ENCODE assay signal across 8 mouse cellular contexts in genomic region chr13:107700268-107701139, GRCm38 (mm10).
A peak's percentile ranks its signal among the peaks of the same experiment; 100 is the strongest.
DNase-seq lines count a peak whose midpoint lies in the region; ATAC-seq lines count a peak whose summit lies in the region.
"Had no signal": no experiment of that assay in that cellular context is flagged by ENCODE, and none has a peak within 500 bp of the region (broad histone marks: within the 10 kb centered on the region; RNA-seq: fewer than 3 reads in every experiment).

No protein-coding gene starts in this region.

- H3K4me1 ChIP-seq in forebrain, embryonic 15.5 days = peaks cover 15% of the 10 kb centered on the region

- no peak overlapping the region for H3K4me3 ChIP-seq in forebrain, embryonic 15.5 days
- H3K4me3 ChIP-seq: limb, embryonic 12.5 days had no signal

- no peak overlapping the region for H3K9ac ChIP-seq in forebrain, embryonic 15.5 days (replicated peaks)
- H3K9ac ChIP-seq: limb, embryonic 12.5 days had no signal

- H3K36me3 ChIP-seq in forebrain, embryonic 15.5 days = no peaks in the 10 kb centered on the region
- H3K36me3 ChIP-seq: limb, embryonic 12.5 days had no signal

- ATAC-seq in forebrain, embryonic 15.5 days (replicated peaks) = peak; percentile 84

- no peaks in the 10 kb centered on the region for H3K9me3 ChIP-seq in forebrain, embryonic 15.5 days
- H3K9me3 ChIP-seq: limb, embryonic 12.5 days had no signal

- WGBS in forebrain, embryonic 15.5 days = 29% methylated on average over 10 of the region's 10 CpGs

- DNase-seq in 416B (ENCODE audit: low read depth) (peak; percentile 92), NIH3T3 (ENCODE audit: low read depth) (peak; percentile 70)
- DNase-seq in kidney, postnatal 25 days = peak; percentile 14 to 45
- peak; percentile 71 for DNase-seq in lung, postnatal 36 days
- peak; percentile 59 for DNase-seq in retina, postnatal 1 day
- DNase-seq in yolk sac, embryonic 10.5 days (ENCODE audit: low spot score) = no peak

- no peak overlapping the region for H3K4me2 ChIP-seq in forebrain, embryonic 15.5 days (replicated peaks)
- H3K4me2 ChIP-seq: limb, embryonic 12.5 days had no signal

- H3K27ac ChIP-seq in forebrain, embryonic 15.5 days (replicated peaks) = peak overlapping the region; percentile 60
- H3K27ac ChIP-seq: limb, embryonic 12.5 days had no signal

- no peaks in the 10 kb centered on the region for H3K27me3 ChIP-seq in forebrain, embryonic 15.5 days
- H3K27me3 ChIP-seq: limb, embryonic 12.5 days had no signal
